Mouse (Mus musculus) liver, embryonic 16.5 days (tissue): ENCODE data around the gene Vat1. TPM values are rescaled to one million over a fixed set of nuclear protein-coding genes. Genes with fewer than 3 reads are reported as not detected.
"Not testable (repeated sequence)": the region's sequence is repeated elsewhere in the genome, so short reads cannot be mapped to it uniquely, and the experiment has no call there.

Experiments used
- ATAC-seq: fragments of 200-750 bp; cut with Nextera tagmentation; 2 replicates; pipeline ENCODE4 v1.8.0; 2017; ENCODE audit warnings: low read depth, mild to moderate bottlenecking, moderate number of reproducible peaks, moderate library complexity
- H3K27ac ChIP-seq: fragments of 300-500 bp; sonication (generic); 2 replicates; pipeline ENCODE4 v1.5.1; 2014; ENCODE audit warnings: mild to moderate bottlenecking, low read length
- H3K27me3 ChIP-seq: fragments of 300-500 bp; sonication (generic); 2 replicates; pipeline ENCODE4 v1.6.1; 2014; ENCODE audit warnings: low read depth, low read length, mixed read lengths; ENCODE audit not compliant: control insufficient read depth, insufficient read depth
- H3K36me3 ChIP-seq: fragments of 300-500 bp; sonication (generic); 2 replicates; pipeline ENCODE4 v1.6.1; 2014; ENCODE audit warnings: mild to moderate bottlenecking; ENCODE audit not compliant: control insufficient read depth, insufficient read depth
- H3K4me1 ChIP-seq: fragments of 300-500 bp; sonication (generic); 2 replicates; pipeline ENCODE4 v1.6.1; 2014; ENCODE audit warnings: low read depth, low read length, mixed read lengths; ENCODE audit not compliant: control insufficient read depth
- H3K4me2 ChIP-seq: fragments of 300-500 bp; sonication (generic); 2 replicates; pipeline ENCODE4 v1.6.1; 2014; ENCODE audit warnings: low read depth, low read length, mixed read lengths
- H3K4me3 ChIP-seq: fragments of 300-500 bp; sonication (generic); 2 replicates; pipeline ENCODE4 v1.5.1; 2014; ENCODE audit warnings: low read depth, mild to moderate bottlenecking, low read length
- H3K9ac ChIP-seq: fragments of 300-500 bp; sonication (generic); 2 replicates; pipeline ENCODE4 v1.6.1; 2014; ENCODE audit warnings: low read depth, low read length
- H3K9me3 ChIP-seq: fragments of 300-500 bp; sonication (generic); replicated peaks from 2 replicates; pipeline ENCODE4 v1.6.1; 2016; ENCODE audit warnings: low read length; ENCODE audit not compliant: control insufficient read depth
- WGBS: fragments of 180-500 bp; shearing (Covaris S2); extraction: QIAGEN DNeasy Blood & Tissue Kit; methylation state at CpG from one replicate; pipeline ENCODE4 v1.1.7; 2014; ENCODE audit not compliant: insufficient replicate concordance; 5-methylcytosine and 5-hydroxymethylcytosine counted together
- polyA plus RNA-seq: library from polyadenylated mRNA; unstranded; fragments of >200 nt; fragmentation: Nextera tagmentation; extraction: Ambion mirVana; gene quantifications from 2 replicates; pipeline ENCODE4 v1.2.1, GENCODE M21; 2015

The Vat1 gene
- polyA plus RNA-seq, 1 experiment from 2014 or later = 12.3 TPM

GRCm38 (mm10) chr11:101469155-101469554, 3.1 kb upstream of the Vat1 start:
- no peak overlapping the region for H3K9ac ChIP-seq
- no peak for ATAC-seq
- peaks cover 38% of the 10 kb centered on the region for H3K4me1 ChIP-seq
- no peak overlapping the region for H3K4me2 ChIP-seq
- peaks cover 51% of the 10 kb centered on the region for H3K27me3 ChIP-seq
- H3K27ac ChIP-seq = no peak overlapping the region
- H3K9me3 ChIP-seq = no peaks in the 10 kb centered on the region
- 55% methylated on average over 4 of the region's 4 CpGs for whole genome bisulfite sequencing
- no peaks in the 10 kb centered on the region for H3K36me3 ChIP-seq
- no peak overlapping the region for H3K4me3 ChIP-seq

- H3K27ac ChIP-seq = no peak overlapping the region
- 12% methylated on average over 13 of the region's 13 CpGs for WGBS
Measured at GRCm38 (mm10) chr11:101468731-101469130, 2.7 kb upstream of the Vat1 start.

GRCm38 (mm10) chr11:101468263-101468688, 2.2 kb upstream of the Vat1 start:
- WGBS = 2% methylated on average over 30 of the region's 31 CpGs
- H3K27me3 ChIP-seq = peaks cover 54% of the 10 kb centered on the region
- peak overlapping the region; percentile 86 for H3K4me2 ChIP-seq
- H3K4me3 ChIP-seq = peak overlapping the region; percentile 71
- H3K9me3 ChIP-seq = no peaks in the 10 kb centered on the region
- H3K36me3 ChIP-seq = no peaks in the 10 kb centered on the region
- H3K4me1 ChIP-seq = peaks cover 47% of the 10 kb centered on the region
- no peak overlapping the region for H3K27ac ChIP-seq
- peak overlapping the region; percentile 56 for H3K9ac ChIP-seq
- ATAC-seq = 0 out of 2 replicates have a peak, but pooled peaks have one; percentile 1

More at GRCm38 (mm10) chr11:101468731-101469130, 2.7 kb upstream of the Vat1 start:
- H3K9me3 ChIP-seq = no peaks in the 10 kb centered on the region
- peaks cover 54% of the 10 kb centered on the region for H3K27me3 ChIP-seq
- H3K36me3 ChIP-seq = no peaks in the 10 kb centered on the region
- peaks cover 42% of the 10 kb centered on the region for H3K4me1 ChIP-seq
- no peak for ATAC-seq
- H3K4me2 ChIP-seq = peak overlapping the region; percentile 86
- no peak overlapping the region for H3K9ac ChIP-seq
- peak overlapping the region; percentile 71 for H3K4me3 ChIP-seq

- peak overlapping the region; percentile 56 for H3K9ac ChIP-seq
- WGBS = under 1% methylated on average over 49 of the region's 54 CpGs
- no peaks in the 10 kb centered on the region for H3K36me3 ChIP-seq
- H3K27me3 ChIP-seq = peaks cover 54% of the 10 kb centered on the region
- H3K4me3 ChIP-seq = peak overlapping the region; percentile 71
- ATAC-seq = peak; percentile 70
- no peaks in the 10 kb centered on the region for H3K9me3 ChIP-seq
- peak overlapping the region; percentile 35; the same call in 1 of the 2 replicates for H3K27ac ChIP-seq
- peak overlapping the region; percentile 86 for H3K4me2 ChIP-seq
- peaks cover 53% of the 10 kb centered on the region for H3K4me1 ChIP-seq
Measured at GRCm38 (mm10) chr11:101467477-101468262, 1.6 kb upstream of the Vat1 start.

- Histone ChIP-seq H3K27me3 (peaks cover 54% of the 10 kb centered on the region), H3K4me1 (peaks cover 56% of the 10 kb centered on the region), H3K4me3 (peak overlapping the region; percentile 70), H3K4me2 (peak overlapping the region; percentile 84)
- not testable (repeated sequence) for H3K36me3 ChIP-seq, H3K9ac ChIP-seq, H3K9me3 ChIP-seq, H3K27ac ChIP-seq, ATAC-seq
- 47% methylated on average over 5 of the region's 5 CpGs for WGBS
Measured at GRCm38 (mm10) chr11:101466552-101466950, 521 bp upstream of the Vat1 start.

- Histone ChIP-seq H3K9me3 (no peaks in the 10 kb centered on the region), H3K27ac (peak overlapping the region; percentile 33), H3K9ac (peak overlapping the region; percentile 61), H3K4me3 (peak overlapping the region; percentile 70), H3K4me1 (peaks cover 56% of the 10 kb centered on the region), H3K4me2 (peak overlapping the region; percentile 84), H3K27me3 (peaks cover 50% of the 10 kb centered on the region), H3K36me3 (no peaks in the 10 kb centered on the region)
- WGBS = under 1% methylated on average over 51 of the region's 51 CpGs
- ATAC-seq = peak; percentile 14
Measured at GRCm38 (mm10) chr11:101465101-101465868, 745 bp downstream of the Vat1 start.

GRCm38 (mm10) chr11:101464211-101465100, 1.6 kb downstream of the Vat1 start, which contains the start of gene Rnd2:
Gene Rnd2, plus strand, starts transcription at chr11:101464999.
- Histone ChIP-seq H3K4me3 (peak within 1 kb of the TSS; percentile 70), H3K4me2 (peak within 1 kb of the TSS; percentile 84), H3K27ac (peak within 1 kb of the TSS; percentile 33), H3K9me3 (no peaks in the 10 kb centered on the region), H3K36me3 (no peaks in the 10 kb centered on the region), H3K27me3 (peaks cover 50% of the 10 kb centered on the region), H3K9ac (peak within 1 kb of the TSS; percentile 61), H3K4me1 (peaks cover 56% of the 10 kb centered on the region)
- WGBS = 8% methylated on average over 12 of the region's 12 CpGs
- ATAC-seq = no peak
